Mouse (Mus musculus) adrenal gland, adult (tissue): Measurements from ENCODE around the gene Pde4b.
A peak's percentile ranks its signal among the peaks of the same experiment; 100 is the strongest.

Source experiments
- DNase-seq, 2 experiments: peaks; one replicate each; pipeline ENCODE4 v3.0.0; 2022 to 2023; ENCODE audit warnings: low spot score in 1 of 2; ENCODE audit not compliant: inconsistent age in 2 of 2

Pde4b gene

GRCm38 (mm10) chr4:102569950-102570765 lies 482.8 kb downstream of the Pde4b start:
- peak; percentile 59 to 86 for DNase-seq

- DNase-seq: no peak
Observed at GRCm38 (mm10) chr4:102570766-102571411, 483.5 kb downstream of the Pde4b start.

- DNase-seq: no peak
Observed at GRCm38 (mm10) chr4:102572031-102572430, 484.7 kb downstream of the Pde4b start.

- no peak for DNase-seq
Observed at GRCm38 (mm10) chr4:102572591-102572990, 485.2 kb downstream of the Pde4b start.

GRCm38 (mm10) chr4:102573361-102573781 lies 486.0 kb downstream of the Pde4b start:
- no peak for DNase-seq

- peak; percentile 18 to 56 for DNase-seq
Observed at GRCm38 (mm10) chr4:102574226-102574625, 486.9 kb downstream of the Pde4b start.

GRCm38 (mm10) chr4:102574666-102575254 lies 487.4 kb downstream of the Pde4b start:
- no peak for DNase-seq

- no peak for DNase-seq
Observed at GRCm38 (mm10) chr4:102576109-102576508, 488.8 kb downstream of the Pde4b start.

GRCm38 (mm10) chr4:102577636-102578035 lies 490.3 kb downstream of the Pde4b start:
- DNase-seq: no peak

- DNase-seq: no peak
Observed at GRCm38 (mm10) chr4:102579051-102579450, 491.7 kb downstream of the Pde4b start.

GRCm38 (mm10) chr4:102579746-102580145 lies 492.4 kb downstream of the Pde4b start:
- no peak for DNase-seq

GRCm38 (mm10) chr4:102582165-102582749 lies 494.9 kb downstream of the Pde4b start:
- no peak for DNase-seq

- DNase-seq: no peak
Observed at GRCm38 (mm10) chr4:102582963-102583362, 495.6 kb downstream of the Pde4b start.

- no peak for DNase-seq
Observed at GRCm38 (mm10) chr4:102583469-102583868, 496.1 kb downstream of the Pde4b start.

GRCm38 (mm10) chr4:102584601-102585265 lies 497.4 kb downstream of the Pde4b start:
- DNase-seq: no peak

- no peak for DNase-seq
Observed at GRCm38 (mm10) chr4:102585541-102585940, 498.2 kb downstream of the Pde4b start.

- no peak for DNase-seq
Observed at GRCm38 (mm10) chr4:102586787-102587186, 499.4 kb downstream of the Pde4b start.

GRCm38 (mm10) chr4:102588668-102589455 lies 501.5 kb downstream of the Pde4b start:
- DNase-seq: peak; percentile 20 to 60

GRCm38 (mm10) chr4:102589537-102590031 lies 502.2 kb downstream of the Pde4b start:
- DNase-seq: peak in 1 of 2 experiments; percentile 59

GRCm38 (mm10) chr4:102591798-102592197 lies 504.5 kb downstream of the Pde4b start:
- no peak for DNase-seq
